Mouse (Mus musculus) macrophage (primary cell): ENCODE data around the gene Slx1b. TPM values are rescaled to one million over a fixed set of nuclear protein-coding genes. Genes with fewer than 3 reads are reported as not detected.
A peak's percentile ranks its signal among the peaks of the same experiment; 100 is the strongest.
"Not testable (repeated sequence)": the region's sequence is repeated elsewhere in the genome, so short reads cannot be mapped to it uniquely, and the experiment has no call there.

Experiments used
- H3K27ac ChIP-seq: fragments of 350-480 bp; formaldehyde crosslinking; 2 replicates; pipeline ENCODE4 v1.9.0; 2021
- H3K36me3 ChIP-seq: fragments of 350-480 bp; formaldehyde crosslinking; 2 replicates; pipeline ENCODE4 v1.9.0; 2021; ENCODE audit errors: inconsistent target
- H3K4me3 ChIP-seq: fragments of 350-480 bp; formaldehyde crosslinking; 2 replicates; pipeline ENCODE4 v1.9.0; 2021; ENCODE audit errors: inconsistent target
- H3K79me2 ChIP-seq: fragments of 350-480 bp; formaldehyde crosslinking; 2 replicates; pipeline ENCODE4 v1.9.0; 2021; ENCODE audit errors: inconsistent target
- WGBS: methylation state at CpG from one replicate; pipeline ENCODE4 v1.1.7; 2026; ENCODE audit warnings: inconsistent platforms; ENCODE audit not compliant: missing documents; 5-methylcytosine and 5-hydroxymethylcytosine counted together
- polyA plus RNA-seq: library from polyadenylated mRNA; stranded (reverse); fragments of 250-400 nt; gene quantifications from 3 replicates; pipeline ENCODE4 v1.2.4, GENCODE M21; 2018; ENCODE audit warnings: inconsistent platforms
- total RNA-seq, 78 experiments: library from RNA; depleted of rRNA; stranded (reverse); fragments of 250-400 nt; gene quantifications; 1 replicate in 9 of 78; 2 replicates in 24 of 78; 3 replicates in 43 of 78; 4 replicates in 2 of 78; pipeline ENCODE4 v1.2.4; 2018; ENCODE audit warnings: inconsistent platforms in 56 of 78

Gene Slx1b
- 10 to 100 TPM in 13 of 26 experiments, 1 to 10 TPM in 13; 3.3 to 23.9 (median 9.0) TPM for total RNA-seq (2018; cell fraction: chromatin; rRNA removed)
- 1 to 10 TPM; 1.8 to 7.4 (median 5.6) TPM for total RNA-seq (2018; cell fraction: cytosol; rRNA removed)
- 10 to 100 TPM in 12 of 26 experiments, 1 to 10 TPM in 14; 2.4 to 24.5 (median 9.1) TPM for total RNA-seq (2018; cell fraction: nucleus; rRNA removed)
- polyA plus RNA-seq: 4.2 to 7.9 TPM (median 4.8 TPM) in 3 replicates

GRCm38 (mm10) chr7:126695631-126696207, at the start of gene Slx1b:
Gene Slx1b, minus strand, starts transcription at chr7:126695784.
- under 1% methylated on average over 40 of the region's 40 CpGs for WGBS
- peak within 1 kb of the TSS; percentile 94 for H3K27ac ChIP-seq
- peaks cover 36% of the 10 kb centered on the region for H3K36me3 ChIP-seq
- H3K4me3 ChIP-seq: peak within 1 kb of the TSS; percentile 87
- peaks cover 64% of the 10 kb centered on the region for H3K79me2 ChIP-seq

GRCm38 (mm10) chr7:126741964-126742482, 46.4 kb upstream of the Slx1b start:
- no peak overlapping the region for H3K4me3 ChIP-seq
- 94% methylated on average over 13 of the region's 13 CpGs for WGBS
- H3K79me2 ChIP-seq: no peaks in the 10 kb centered on the region; the same call in 1 of the 2 replicates
- H3K27ac ChIP-seq: no peak overlapping the region
- H3K36me3 ChIP-seq: no peaks in the 10 kb centered on the region

GRCm38 (mm10) chr7:126741452-126741851, 45.9 kb upstream of the Slx1b start:
- H3K36me3 ChIP-seq: no peaks in the 10 kb centered on the region
- no peak overlapping the region for H3K4me3 ChIP-seq
- no peaks in the 10 kb centered on the region; the same call in 1 of the 2 replicates for H3K79me2 ChIP-seq
- no peak overlapping the region for H3K27ac ChIP-seq
- 89% methylated on average over 4 of the region's 5 CpGs for WGBS

GRCm38 (mm10) chr7:126740977-126741376, 45.4 kb upstream of the Slx1b start:
- Histone ChIP-seq H3K4me3 (no peak overlapping the region), H3K27ac (no peak overlapping the region)
- 84% methylated on average over 5 of the region's 5 CpGs for WGBS

GRCm38 (mm10) chr7:126740132-126740735, 44.6 kb upstream of the Slx1b start:
- WGBS: 84% methylated on average over 13 of the region's 13 CpGs
- H3K27ac ChIP-seq: no peak overlapping the region

More at GRCm38 (mm10) chr7:126740977-126741376, 45.4 kb upstream of the Slx1b start:
- Histone ChIP-seq H3K79me2 (no peaks in the 10 kb centered on the region; the same call in 1 of the 2 replicates), H3K36me3 (no peaks in the 10 kb centered on the region)

GRCm38 (mm10) chr7:126739551-126739950, 44.0 kb upstream of the Slx1b start:
- Histone ChIP-seq H3K4me3 (no peak overlapping the region), H3K27ac (no peak overlapping the region), H3K79me2 (no peaks in the 10 kb centered on the region), H3K36me3 (no peaks in the 10 kb centered on the region)
- 88% methylated on average over 17 of the region's 17 CpGs for WGBS

More at GRCm38 (mm10) chr7:126740132-126740735, 44.6 kb upstream of the Slx1b start:
- Histone ChIP-seq H3K4me3 (no peak overlapping the region), H3K79me2 (no peaks in the 10 kb centered on the region; the same call in 1 of the 2 replicates), H3K36me3 (no peaks in the 10 kb centered on the region)

GRCm38 (mm10) chr7:126736122-126736521, 40.5 kb upstream of the Slx1b start:
- Histone ChIP-seq H3K27ac (no peak overlapping the region), H3K36me3 (no peaks in the 10 kb centered on the region), H3K4me3 (no peak overlapping the region), H3K79me2 (no peaks in the 10 kb centered on the region)
- WGBS: 65% methylated on average over 8 of the region's 8 CpGs

- not testable (repeated sequence) for H3K27ac ChIP-seq, H3K79me2 ChIP-seq, H3K4me3 ChIP-seq, H3K36me3 ChIP-seq
- 92% methylated on average over 3 of the region's 4 CpGs for WGBS
Measured at GRCm38 (mm10) chr7:126730256-126730789, 34.7 kb upstream of the Slx1b start.

GRCm38 (mm10) chr7:126725667-126726066, 30.1 kb upstream of the Slx1b start:
- peak overlapping the region; percentile 41 for H3K27ac ChIP-seq
- no peaks in the 10 kb centered on the region for H3K79me2 ChIP-seq
- no peak overlapping the region; the same call in 1 of the 2 replicates for H3K4me3 ChIP-seq
- no peaks in the 10 kb centered on the region for H3K36me3 ChIP-seq
- 26% methylated on average over 5 of the region's 5 CpGs for WGBS

GRCm38 (mm10) chr7:126725077-126725476, 29.5 kb upstream of the Slx1b start:
- peak overlapping the region; percentile 41 for H3K27ac ChIP-seq
- 0% methylated on average over 3 of the region's 3 CpGs for WGBS
- H3K79me2 ChIP-seq: no peaks in the 10 kb centered on the region
- no peaks in the 10 kb centered on the region for H3K36me3 ChIP-seq
- H3K4me3 ChIP-seq: no peak overlapping the region; the same call in 1 of the 2 replicates

GRCm38 (mm10) chr7:126721635-126722034, 26.1 kb upstream of the Slx1b start:
- H3K79me2 ChIP-seq: no peaks in the 10 kb centered on the region
- no peak overlapping the region for H3K27ac ChIP-seq
- WGBS: 63% methylated on average over 13 of the region's 13 CpGs
- no peaks in the 10 kb centered on the region for H3K36me3 ChIP-seq
- H3K4me3 ChIP-seq: no peak overlapping the region

- Histone ChIP-seq H3K4me3 (no peak overlapping the region), H3K36me3 (no peaks in the 10 kb centered on the region), H3K79me2 (no peaks in the 10 kb centered on the region), H3K27ac (no peak overlapping the region)
- WGBS: 90% methylated on average over 5 of the region's 5 CpGs
Measured at GRCm38 (mm10) chr7:126718787-126719337, 23.3 kb upstream of the Slx1b start.

GRCm38 (mm10) chr7:126717566-126717965, 22.0 kb upstream of the Slx1b start:
- Histone ChIP-seq H3K27ac (no peak overlapping the region), H3K79me2 (no peaks in the 10 kb centered on the region), H3K4me3 (no peak overlapping the region), H3K36me3 (no peaks in the 10 kb centered on the region)
- WGBS: 92% methylated on average over 3 of the region's 3 CpGs

GRCm38 (mm10) chr7:126715679-126716078, 20.1 kb upstream of the Slx1b start:
- Histone ChIP-seq H3K36me3 (no peaks in the 10 kb centered on the region), H3K4me3 (no peak overlapping the region), H3K79me2 (no peaks in the 10 kb centered on the region), H3K27ac (no peak overlapping the region)
- 98% methylated on average over 3 of the region's 4 CpGs for WGBS
